Mouse (Mus musculus) cerebellum, adult 9-11 months (tissue): Measurements from ENCODE around the gene Olfr453.

ENCODE experiments used
- DNase-seq: peaks from one replicate; pipeline ENCODE4 v3.0.0; 2022

Olfr453 gene

DNA sequence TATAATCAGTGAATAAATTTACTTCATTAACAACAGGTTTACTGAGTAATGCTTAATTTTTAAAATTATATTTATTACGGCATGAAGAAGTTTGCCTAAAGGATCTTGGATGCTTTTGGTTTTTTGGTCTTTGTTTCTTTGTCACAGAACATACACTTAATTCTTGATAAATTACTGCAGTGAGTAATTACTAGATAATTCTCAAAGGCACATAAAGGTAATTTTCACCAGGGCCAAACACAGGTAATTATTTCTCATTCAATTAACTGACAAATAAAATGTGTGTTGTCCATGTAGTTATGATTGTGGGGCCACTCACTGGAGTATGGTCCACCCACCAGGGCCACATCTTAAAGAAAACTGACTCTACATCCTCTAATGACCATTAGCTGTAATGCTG, at the start of gene Olfr453:
Olfr453 (plus strand) TSS at position 301 of the 400 bp plus-strand sequence.
- no peak for DNase-seq

DNA sequence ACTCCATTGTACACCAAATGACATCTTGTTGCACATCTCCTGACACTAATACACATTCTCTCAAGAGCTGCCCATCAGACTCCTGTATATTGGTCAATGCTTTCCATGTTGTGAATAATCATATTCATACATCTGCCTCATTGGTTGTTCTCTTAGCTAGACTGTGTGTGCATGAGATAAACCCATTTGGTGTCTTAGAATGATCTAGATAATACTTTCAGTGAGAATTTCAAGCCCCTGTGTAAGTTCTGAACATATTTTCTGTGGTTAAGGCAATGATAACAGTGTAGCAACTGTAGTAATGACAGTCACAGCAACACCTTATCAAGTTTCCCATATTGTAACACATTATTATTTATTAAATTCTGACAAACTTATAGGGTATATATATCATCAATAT, 49.4 kb upstream of the Olfr453 start:
- no peak for DNase-seq

DNA sequence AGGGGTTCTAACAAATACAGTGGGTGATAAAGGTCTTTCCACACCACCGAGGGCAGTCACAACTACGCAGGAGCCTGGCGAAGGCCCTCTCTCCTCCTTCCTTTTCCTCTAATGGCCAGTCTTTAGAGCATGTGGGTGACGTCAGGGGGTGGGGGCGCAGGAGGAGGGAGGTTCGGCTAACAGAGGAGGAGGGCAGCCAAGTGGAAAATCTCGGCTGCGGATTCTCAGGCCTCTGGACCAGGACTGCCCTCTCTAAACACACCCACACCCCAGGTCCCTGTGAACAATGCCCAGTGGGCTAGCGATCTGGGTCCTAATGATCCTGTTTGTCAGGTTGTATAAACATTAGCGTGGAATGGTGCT, 47.0 kb upstream of the Olfr453 start:
- peak; percentile 88 for DNase-seq

DNA sequence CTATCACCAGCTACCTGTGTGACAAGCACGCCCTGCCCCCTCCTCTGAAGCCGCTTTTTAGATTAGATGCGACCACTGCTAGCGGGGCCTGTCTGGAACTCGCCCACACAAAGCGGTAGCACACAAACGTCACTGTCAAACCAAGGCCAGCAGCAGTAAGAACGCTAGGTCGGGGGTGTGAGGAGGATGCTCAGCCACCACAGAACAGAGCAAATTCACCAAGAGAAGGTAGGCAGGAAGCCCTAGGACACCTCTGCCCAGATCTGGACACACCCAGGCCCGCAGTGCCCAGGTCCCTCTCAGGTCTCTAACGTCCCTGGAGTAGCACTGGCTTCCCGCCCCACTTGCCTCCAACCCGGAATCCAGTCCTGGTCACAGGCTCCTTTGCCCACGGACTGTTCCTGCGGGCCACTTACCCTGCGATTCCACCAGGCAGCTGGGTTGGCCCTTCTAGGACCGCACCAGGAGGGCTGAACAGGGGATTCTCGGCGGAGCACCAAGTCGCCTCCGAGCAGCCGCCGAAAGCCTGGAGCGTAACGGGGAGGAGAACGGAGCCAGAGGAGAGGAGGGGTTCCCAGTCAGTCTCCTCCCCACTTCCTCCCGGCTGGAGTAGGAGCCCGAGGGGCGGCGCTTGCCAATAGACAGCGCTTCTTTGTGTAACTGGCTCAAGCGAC, 46.5 kb upstream of the Olfr453 start:
- peak; percentile 88 for DNase-seq

DNA sequence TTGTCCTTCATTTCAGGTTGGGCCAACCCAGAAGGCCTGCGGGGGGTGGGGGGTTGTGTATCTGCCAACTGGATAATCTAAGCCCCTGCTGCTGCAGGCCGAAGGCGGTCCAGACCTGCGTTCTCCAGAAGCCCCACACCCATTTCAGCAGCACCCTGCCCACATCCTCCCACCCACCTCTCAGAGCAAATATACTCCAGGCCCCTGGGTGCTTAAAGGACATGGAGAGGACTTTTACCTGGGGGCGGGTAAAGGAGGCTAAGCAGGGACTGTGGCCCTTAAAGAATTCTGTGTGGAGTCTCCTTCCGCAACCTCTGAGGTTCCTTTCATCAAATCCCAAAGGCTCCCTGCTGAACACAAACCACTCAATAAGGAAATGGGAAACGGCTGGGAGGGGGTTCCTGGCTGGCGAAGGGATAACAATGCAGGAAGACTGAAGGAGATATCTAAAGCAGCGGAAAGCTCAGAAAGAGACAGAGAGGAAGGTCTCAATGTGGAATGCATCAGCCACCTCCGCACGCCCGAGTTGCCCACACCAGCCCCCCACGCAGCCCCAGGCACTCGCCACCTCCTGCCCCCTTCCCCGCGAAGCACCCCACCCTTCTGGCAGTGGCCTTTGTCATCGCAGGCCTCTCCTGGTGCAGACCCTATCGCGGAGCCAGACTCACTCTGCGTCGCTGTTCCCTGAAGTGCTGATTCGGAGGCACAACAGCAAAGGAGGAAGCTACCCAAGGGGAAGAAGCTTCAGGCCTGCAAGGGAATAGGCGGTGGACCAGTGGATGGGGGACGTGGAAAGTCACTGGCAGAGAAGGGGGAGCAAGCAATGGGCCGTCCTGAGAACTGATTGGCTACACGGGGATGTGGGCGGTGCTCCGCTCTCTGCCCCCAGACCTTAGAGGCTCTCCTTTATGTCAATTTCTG, 29.6 kb upstream of the Olfr453 start, which contains the start of gene Tcaf1:
Tcaf1 (minus strand) TSS at position 798 of the 921 bp plus-strand sequence.
- peak; percentile 95 for DNase-seq

DNA sequence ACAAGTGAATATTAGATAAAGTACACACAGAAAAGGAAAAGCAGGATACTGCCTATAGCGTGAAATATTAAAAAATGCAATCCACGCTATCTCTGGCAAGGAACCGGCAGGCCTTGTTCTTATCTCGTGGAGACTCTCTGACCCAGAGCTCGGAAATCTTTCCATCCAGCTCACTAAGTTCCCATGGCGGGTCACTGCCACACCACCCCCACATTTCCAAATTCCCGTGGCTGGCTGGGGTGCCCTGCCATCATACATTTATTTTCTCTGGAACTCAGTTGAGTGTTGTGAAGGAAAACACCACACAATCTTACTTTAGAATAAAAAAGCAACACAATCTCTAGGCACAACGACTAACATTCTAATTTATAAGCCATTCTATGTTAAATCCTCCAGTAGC, 24.5 kb upstream of the Olfr453 start:
- DNase-seq: no peak

DNA sequence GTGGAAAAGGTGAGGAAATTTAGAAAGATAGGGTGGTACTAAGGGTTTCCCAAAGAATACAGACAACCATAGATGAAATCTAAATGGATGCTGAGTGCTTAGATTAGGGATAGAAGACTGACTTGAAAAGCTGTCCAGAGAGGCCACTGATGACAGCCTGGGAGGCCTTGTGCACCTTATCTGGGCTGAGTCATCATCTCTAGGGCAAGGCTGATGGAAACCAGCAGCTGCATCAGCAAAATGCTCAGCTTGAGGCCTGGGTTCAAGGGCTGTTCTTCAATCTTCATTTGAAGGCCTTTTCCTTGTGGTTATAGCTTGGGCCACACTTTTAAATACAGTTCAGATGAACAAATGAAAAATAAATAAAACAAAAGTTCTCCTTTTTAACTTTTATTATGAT, 21.2 kb upstream of the Olfr453 start:
- no peak for DNase-seq

DNA sequence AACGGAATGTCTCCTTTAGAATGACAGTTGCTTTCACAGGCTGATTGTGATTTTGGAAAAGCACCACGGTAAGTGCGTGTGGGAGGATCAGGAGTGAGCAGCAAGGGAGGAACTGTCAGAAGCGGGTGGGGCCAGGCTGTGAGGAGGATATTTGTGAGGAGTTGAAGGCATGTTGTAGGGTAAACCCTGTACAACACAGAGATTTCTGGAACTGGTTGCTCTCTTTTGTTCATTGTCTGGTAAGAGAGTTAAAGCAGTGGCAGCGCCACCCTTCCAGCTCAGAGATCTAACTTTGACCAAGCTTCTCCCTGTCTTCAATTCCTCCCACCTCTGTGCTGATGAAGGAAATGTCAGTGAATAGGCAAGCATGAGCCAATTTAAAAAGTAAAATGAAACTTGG, 3.1 kb downstream of the Olfr453 start:
- DNase-seq: no peak

DNA sequence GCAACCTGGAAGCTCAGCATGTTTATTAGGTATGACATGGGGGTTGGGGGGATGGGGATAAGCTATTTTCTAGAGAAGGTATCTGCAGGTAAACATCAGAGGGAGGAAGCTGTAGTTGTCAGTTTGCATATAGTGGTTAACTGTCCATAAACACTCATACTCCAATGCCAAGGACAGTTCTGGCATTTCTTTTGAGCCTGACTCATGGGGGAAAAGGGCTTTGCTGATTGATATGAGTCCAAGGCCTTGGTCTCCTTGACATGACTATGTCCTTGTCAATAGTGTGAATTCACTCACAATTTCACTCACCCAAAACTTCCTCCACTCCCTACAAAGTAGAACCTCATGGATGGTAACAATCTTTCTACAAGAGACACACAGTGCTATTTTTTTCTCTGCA, 8.7 kb downstream of the Olfr453 start:
- no peak for DNase-seq

DNA sequence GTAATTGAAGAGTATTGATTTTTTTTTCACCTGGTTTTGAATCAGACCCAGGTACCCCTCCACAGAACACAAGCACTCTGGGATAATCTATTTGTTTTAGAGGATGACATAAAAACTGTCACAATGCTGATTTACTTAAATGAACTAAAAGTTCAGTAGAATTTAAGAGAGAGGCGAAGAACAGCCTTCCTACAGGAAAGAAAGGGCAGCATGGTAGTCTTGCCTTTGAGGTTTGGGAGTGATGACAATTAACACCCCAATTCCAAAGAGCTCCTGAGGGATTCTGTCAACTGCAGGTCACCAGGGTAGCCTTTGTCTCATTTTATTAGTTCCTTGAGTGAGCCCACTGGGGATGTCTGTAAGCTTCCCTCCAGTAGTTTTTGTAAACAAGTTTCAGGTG, 16.9 kb downstream of the Olfr453 start, which contains the start of gene Olfr38:
Olfr38 (plus strand) TSS at position 301 of the 400 bp plus-strand sequence.
- DNase-seq: no peak

DNA sequence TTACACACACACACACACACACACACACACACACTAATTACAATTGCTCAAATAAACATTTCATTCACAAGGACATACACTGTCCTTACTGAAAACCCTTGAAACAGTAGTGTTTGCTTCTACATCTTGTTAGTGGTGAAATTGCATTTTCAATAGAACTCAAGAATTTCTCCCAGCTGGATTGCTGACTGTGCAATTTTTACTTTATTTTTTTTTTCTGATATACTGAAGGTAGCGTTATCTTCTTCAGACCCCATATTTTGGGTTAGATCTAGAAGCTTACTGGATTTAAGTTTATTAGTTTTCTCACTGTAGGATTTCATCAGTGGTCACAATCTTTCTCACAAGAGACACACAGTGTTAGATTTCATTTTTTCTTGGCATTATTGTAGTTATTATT, 37.9 kb downstream of the Olfr453 start:
- no peak for DNase-seq

DNA sequence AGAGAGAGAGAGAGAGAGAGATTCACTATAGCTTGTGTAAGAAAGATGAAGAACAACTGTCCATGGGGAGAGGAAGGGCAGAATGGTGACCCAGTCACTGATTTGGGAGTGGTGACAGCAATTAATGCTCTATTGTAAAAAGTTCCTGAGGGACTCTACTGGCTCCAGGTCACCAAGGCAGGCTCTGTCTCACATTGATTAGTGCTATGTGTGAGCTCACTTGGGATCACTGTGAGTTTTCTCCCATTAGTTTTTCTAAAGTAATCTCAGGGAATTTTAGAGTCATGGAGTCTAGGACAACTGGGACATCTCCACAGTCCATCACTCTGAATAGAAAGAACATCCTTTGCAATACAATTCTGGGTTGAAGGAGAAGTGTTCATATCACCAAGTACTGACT, 45.6 kb downstream of the Olfr453 start, which contains the start of gene Olfr452:
Olfr452 (plus strand) TSS at position 301 of the 400 bp plus-strand sequence.
- DNase-seq: no peak

DNA sequence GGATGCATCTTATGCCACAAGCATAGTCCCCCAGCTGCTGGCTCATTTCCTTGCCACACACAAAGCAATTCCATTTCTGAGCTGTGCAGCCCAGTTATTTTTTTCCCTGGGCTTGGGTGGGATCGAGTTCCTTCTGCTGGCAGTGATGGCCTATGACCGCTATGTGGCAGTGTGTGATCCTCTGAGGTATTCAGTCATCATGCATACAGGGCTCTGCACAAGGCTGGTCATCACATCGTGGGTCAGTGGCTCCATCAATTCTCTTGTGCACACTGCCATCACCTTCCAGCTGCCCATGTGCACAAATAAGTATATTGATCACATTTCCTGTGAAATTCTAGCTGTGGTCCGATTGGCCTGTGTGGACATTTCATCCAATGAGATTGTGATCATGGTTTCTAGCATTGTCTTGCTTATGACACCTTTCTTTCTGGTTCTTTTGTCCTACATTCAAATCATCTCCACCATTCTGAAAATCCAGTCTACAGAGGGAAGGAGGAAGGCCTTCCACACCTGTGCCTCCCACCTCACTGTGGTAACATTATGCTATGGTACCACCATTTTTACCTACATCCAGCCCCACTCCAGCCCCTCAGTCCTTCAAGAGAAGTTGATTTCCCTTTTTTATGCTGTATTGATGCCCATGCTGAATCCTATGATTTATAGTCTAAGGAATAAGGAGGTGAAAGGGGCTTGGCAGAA, 51.2 kb downstream of the Olfr453 start:
- DNase-seq: no peak

DNA sequence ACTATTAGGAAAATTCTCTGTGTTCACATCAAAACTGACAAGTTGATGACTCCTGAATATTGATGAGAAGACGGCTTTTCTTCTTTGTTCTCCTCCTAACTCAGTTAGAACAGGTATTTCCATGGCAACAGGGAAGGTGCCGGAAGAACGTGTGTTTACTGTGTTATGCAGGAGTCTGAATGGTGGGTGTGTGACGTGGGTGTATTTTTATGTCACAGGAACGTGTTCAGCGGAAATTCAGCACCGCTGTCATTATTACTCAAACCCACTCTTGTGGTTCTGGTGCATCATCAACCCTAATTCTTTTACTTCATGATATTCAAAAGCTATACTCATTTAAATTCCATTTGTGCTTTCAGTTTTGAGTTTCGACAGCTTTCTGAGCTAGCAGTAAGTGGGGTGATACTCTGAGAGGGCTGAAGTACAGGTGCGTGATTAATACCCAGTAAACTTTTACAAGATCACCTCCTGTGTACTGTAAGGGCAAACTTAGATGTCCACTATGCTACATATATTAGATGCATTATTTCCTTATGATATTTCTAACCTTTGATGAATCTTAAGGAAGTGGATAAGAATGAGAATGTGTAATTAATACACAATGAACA, 51.9 kb downstream of the Olfr453 start:
- DNase-seq: no peak

DNA sequence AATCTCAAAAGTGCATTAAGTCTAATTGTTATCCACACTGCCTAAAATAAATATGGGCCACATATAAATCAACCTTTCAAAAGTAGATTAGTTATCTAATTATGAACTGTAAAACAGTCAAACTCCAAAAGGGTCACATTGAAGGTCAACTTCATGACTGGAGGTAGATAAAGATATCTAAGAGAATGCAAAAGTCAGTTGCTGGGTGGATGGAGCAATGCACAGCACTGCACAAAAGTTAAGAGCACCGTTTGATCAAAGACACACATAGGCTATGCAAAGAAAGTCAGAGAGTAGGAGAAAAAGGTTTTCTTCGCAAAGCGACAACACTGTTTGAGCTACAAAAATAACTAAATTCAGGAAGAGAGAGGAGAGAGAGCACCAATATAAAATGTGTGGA, 55.8 kb downstream of the Olfr453 start:
- DNase-seq: no peak
